Mouse (Mus musculus) liver, embryonic 16.5 days (tissue): ENCODE data around the gene Cux1. TPM values are rescaled to one million over a fixed set of nuclear protein-coding genes. Genes with fewer than 3 reads are reported as not detected.
"Not testable (repeated sequence)": the region's sequence is repeated elsewhere in the genome, so short reads cannot be mapped to it uniquely, and the experiment has no call there.

Source experiments
- ATAC-seq: fragments of 200-750 bp; cut with Nextera tagmentation; 2 replicates; pipeline ENCODE4 v1.8.0; 2017; ENCODE audit warnings: low read depth, mild to moderate bottlenecking, moderate number of reproducible peaks, moderate library complexity
- H3K27ac ChIP-seq: fragments of 300-500 bp; sonication (generic); 2 replicates; pipeline ENCODE4 v1.5.1; 2014; ENCODE audit warnings: mild to moderate bottlenecking, low read length
- H3K27me3 ChIP-seq: fragments of 300-500 bp; sonication (generic); 2 replicates; pipeline ENCODE4 v1.6.1; 2014; ENCODE audit warnings: low read depth, low read length, mixed read lengths; ENCODE audit not compliant: control insufficient read depth, insufficient read depth
- H3K36me3 ChIP-seq: fragments of 300-500 bp; sonication (generic); 2 replicates; pipeline ENCODE4 v1.6.1; 2014; ENCODE audit warnings: mild to moderate bottlenecking; ENCODE audit not compliant: control insufficient read depth, insufficient read depth
- H3K4me1 ChIP-seq: fragments of 300-500 bp; sonication (generic); 2 replicates; pipeline ENCODE4 v1.6.1; 2014; ENCODE audit warnings: low read depth, low read length, mixed read lengths; ENCODE audit not compliant: control insufficient read depth
- H3K4me2 ChIP-seq: fragments of 300-500 bp; sonication (generic); 2 replicates; pipeline ENCODE4 v1.6.1; 2014; ENCODE audit warnings: low read depth, low read length, mixed read lengths
- H3K4me3 ChIP-seq: fragments of 300-500 bp; sonication (generic); 2 replicates; pipeline ENCODE4 v1.5.1; 2014; ENCODE audit warnings: low read depth, mild to moderate bottlenecking, low read length
- H3K9ac ChIP-seq: fragments of 300-500 bp; sonication (generic); 2 replicates; pipeline ENCODE4 v1.6.1; 2014; ENCODE audit warnings: low read depth, low read length
- H3K9me3 ChIP-seq: fragments of 300-500 bp; sonication (generic); replicated peaks from 2 replicates; pipeline ENCODE4 v1.6.1; 2016; ENCODE audit warnings: low read length; ENCODE audit not compliant: control insufficient read depth
- WGBS: fragments of 180-500 bp; shearing (Covaris S2); extraction: QIAGEN DNeasy Blood & Tissue Kit; methylation state at CpG from one replicate; pipeline ENCODE4 v1.1.7; 2014; ENCODE audit not compliant: insufficient replicate concordance; 5-methylcytosine and 5-hydroxymethylcytosine counted together
- polyA plus RNA-seq: library from polyadenylated mRNA; unstranded; fragments of >200 nt; fragmentation: Nextera tagmentation; extraction: Ambion mirVana; gene quantifications from 2 replicates; pipeline ENCODE4 v1.2.1, GENCODE M21; 2015

Gene Cux1
- polyA plus RNA-seq, 1 experiment from 2014 or later, result 17.1 TPM

- no peak for ATAC-seq
- Histone ChIP-seq H3K9me3 (no peaks in the 10 kb centered on the region), H3K27ac (no peak overlapping the region), H3K4me1 (no peaks in the 10 kb centered on the region), H3K9ac (no peak overlapping the region), H3K4me2 (no peak overlapping the region), H3K27me3 (no peaks in the 10 kb centered on the region), H3K4me3 (no peak overlapping the region), H3K36me3 (no peaks in the 10 kb centered on the region)
- 23% methylated on average over 4 of the region's 4 CpGs for WGBS
These were observed 87.5 kb downstream of the Cux1 start for GRCm38 (mm10) chr5:136479801-136480200.

- no peak for ATAC-seq
- WGBS, result 73% methylated on average over 6 of the region's 6 CpGs
- no peak overlapping the region for H3K4me3 ChIP-seq
These were observed 88.1 kb downstream of the Cux1 start for GRCm38 (mm10) chr5:136479024-136479763.

GRCm38 (mm10) chr5:136476272-136476671, 91.0 kb downstream of the Cux1 start:
- no peak for ATAC-seq
- Histone ChIP-seq H3K9me3 (no peaks in the 10 kb centered on the region), H3K4me1 (no peaks in the 10 kb centered on the region), H3K4me2 (no peak overlapping the region), H3K9ac (no peak overlapping the region), H3K4me3 (no peak overlapping the region), H3K36me3 (no peaks in the 10 kb centered on the region), H3K27ac (no peak overlapping the region), H3K27me3 (no peaks in the 10 kb centered on the region)
- WGBS, result 56% methylated on average over 3 of the region's 3 CpGs

More at GRCm38 (mm10) chr5:136479024-136479763, 88.1 kb downstream of the Cux1 start:
- no peaks in the 10 kb centered on the region for H3K27me3 ChIP-seq
- no peaks in the 10 kb centered on the region for H3K36me3 ChIP-seq
- H3K9me3 ChIP-seq, result no peaks in the 10 kb centered on the region
- no peak overlapping the region for H3K27ac ChIP-seq
- H3K4me2 ChIP-seq, result no peak overlapping the region
- no peaks in the 10 kb centered on the region for H3K4me1 ChIP-seq
- no peak overlapping the region for H3K9ac ChIP-seq

GRCm38 (mm10) chr5:136475161-136475560, 92.1 kb downstream of the Cux1 start:
- Histone ChIP-seq H3K27me3 (no peaks in the 10 kb centered on the region), H3K4me1 (no peaks in the 10 kb centered on the region), H3K9me3 (no peaks in the 10 kb centered on the region), H3K27ac (no peak overlapping the region), H3K9ac (no peak overlapping the region), H3K4me2 (no peak overlapping the region), H3K36me3 (no peaks in the 10 kb centered on the region), H3K4me3 (no peak overlapping the region)
- no peak for ATAC-seq
- 74% methylated on average over 1 of the region's 1 CpGs for WGBS

GRCm38 (mm10) chr5:136474086-136474485, 93.2 kb downstream of the Cux1 start:
- Histone ChIP-seq H3K4me1 (no peaks in the 10 kb centered on the region), H3K36me3 (no peaks in the 10 kb centered on the region), H3K27ac (no peak overlapping the region), H3K4me2 (no peak overlapping the region), H3K9me3 (no peaks in the 10 kb centered on the region), H3K27me3 (no peaks in the 10 kb centered on the region), H3K4me3 (no peak overlapping the region), H3K9ac (no peak overlapping the region)
- 72% methylated on average over 3 of the region's 3 CpGs for WGBS
- ATAC-seq, result no peak

GRCm38 (mm10) chr5:136473337-136473736, 94.0 kb downstream of the Cux1 start:
- no peak for ATAC-seq
- H3K9ac ChIP-seq, result no peak overlapping the region

GRCm38 (mm10) chr5:136472846-136473245, 94.4 kb downstream of the Cux1 start:
- no peak overlapping the region for H3K4me2 ChIP-seq
- H3K27ac ChIP-seq, result no peak overlapping the region
- no peak overlapping the region for H3K9ac ChIP-seq
- no peaks in the 10 kb centered on the region for H3K27me3 ChIP-seq
- WGBS, result 75% methylated on average over 6 of the region's 6 CpGs
- H3K4me1 ChIP-seq, result peaks cover 6% of the 10 kb centered on the region; the same call in 1 of the 2 replicates
- no peaks in the 10 kb centered on the region for H3K9me3 ChIP-seq
- no peak overlapping the region for H3K4me3 ChIP-seq
- H3K36me3 ChIP-seq, result no peaks in the 10 kb centered on the region
- ATAC-seq, result no peak

More at GRCm38 (mm10) chr5:136473337-136473736, 94.0 kb downstream of the Cux1 start:
- H3K4me2 ChIP-seq, result no peak overlapping the region
- 68% methylated on average over 6 of the region's 6 CpGs for whole genome bisulfite sequencing
- no peaks in the 10 kb centered on the region for H3K9me3 ChIP-seq
- H3K27ac ChIP-seq, result no peak overlapping the region
- no peaks in the 10 kb centered on the region for H3K36me3 ChIP-seq
- no peak overlapping the region for H3K4me3 ChIP-seq
- peaks cover 1% of the 10 kb centered on the region; the same call in 1 of the 2 replicates for H3K4me1 ChIP-seq
- H3K27me3 ChIP-seq, result no peaks in the 10 kb centered on the region

- not testable (repeated sequence) for H3K4me2 ChIP-seq, H3K36me3 ChIP-seq, H3K9ac ChIP-seq, H3K27me3 ChIP-seq, H3K9me3 ChIP-seq, ATAC-seq, H3K4me3 ChIP-seq, H3K4me1 ChIP-seq, H3K27ac ChIP-seq
- 48% methylated on average over 2 of the region's 2 CpGs for WGBS
These were observed 96.1 kb downstream of the Cux1 start for GRCm38 (mm10) chr5:136470985-136471735.

- Histone ChIP-seq H3K4me1 (peaks cover 8% of the 10 kb centered on the region; the same call in 1 of the 2 replicates), H3K27me3 (no peaks in the 10 kb centered on the region), H3K4me3 (no peak overlapping the region), H3K9me3 (no peaks in the 10 kb centered on the region), H3K36me3 (no peaks in the 10 kb centered on the region), H3K9ac (no peak overlapping the region), H3K27ac (no peak overlapping the region), H3K4me2 (no peak overlapping the region)
- WGBS, result 62% methylated on average over 1 of the region's 1 CpGs
- no peak for ATAC-seq
These were observed 98.0 kb downstream of the Cux1 start for GRCm38 (mm10) chr5:136469301-136469700.
